Mouse (Mus musculus) hindbrain, embryonic 13.5 days (tissue): ENCODE results near the gene Gm7137. TPM values are rescaled to one million over a fixed set of nuclear protein-coding genes. Genes with fewer than 3 reads are reported as not detected.
"Not testable (repeated sequence)": the region's sequence is repeated elsewhere in the genome, so short reads cannot be mapped to it uniquely, and the experiment has no call there.

Experiments used
- ATAC-seq: fragments of 200-750 bp; cut with Nextera tagmentation; 2 replicates; pipeline ENCODE4 v1.8.0; 2017; ENCODE audit warnings: moderate TSS enrichment; ENCODE audit not compliant: low FRiP score
- H3K27ac ChIP-seq: fragments of 300-500 bp; sonication (generic); 2 replicates; pipeline ENCODE4 v1.5.1; 2015; ENCODE audit warnings: inconsistent platforms, mild to moderate bottlenecking, moderate library complexity
- H3K27me3 ChIP-seq: fragments of 300-500 bp; sonication (generic); 2 replicates; pipeline ENCODE4 v1.6.1; 2015; ENCODE audit warnings: mild to moderate bottlenecking, inconsistent platforms
- H3K36me3 ChIP-seq: fragments of 300-500 bp; sonication (generic); 2 replicates; pipeline ENCODE4 v1.6.1; 2015; ENCODE audit warnings: mild to moderate bottlenecking, inconsistent platforms
- H3K4me1 ChIP-seq: fragments of 300-500 bp; sonication (generic); replicated peaks from 2 replicates; pipeline ENCODE4 v1.6.1; 2015; ENCODE audit warnings: inconsistent platforms
- H3K4me2 ChIP-seq: fragments of 300-500 bp; sonication (generic); 2 replicates; pipeline ENCODE4 v1.6.1; 2015; ENCODE audit warnings: inconsistent platforms, mild to moderate bottlenecking, moderate library complexity
- H3K4me3 ChIP-seq: fragments of 300-500 bp; sonication (generic); 2 replicates; pipeline ENCODE4 v1.5.1; 2015; ENCODE audit warnings: mild to moderate bottlenecking, inconsistent platforms
- H3K9ac ChIP-seq: fragments of 300-500 bp; sonication (generic); 2 replicates; pipeline ENCODE4 v1.6.1; 2015; ENCODE audit warnings: mild to moderate bottlenecking, inconsistent platforms
- H3K9me3 ChIP-seq: fragments of 300-500 bp; sonication (generic); 2 replicates; pipeline ENCODE4 v1.6.1; 2016; ENCODE audit warnings: inconsistent platforms
- WGBS: fragments of 180-500 bp; shearing (Covaris S2); methylation state at CpG from one replicate; pipeline ENCODE4 v1.1.7; 2015; 5-methylcytosine and 5-hydroxymethylcytosine counted together
- polyA plus RNA-seq: library from polyadenylated mRNA; unstranded; fragments of >200 nt; fragmentation: Nextera tagmentation; extraction: Ambion mirVana; gene quantifications from 2 replicates; pipeline ENCODE4 v1.2.1, GENCODE M21; 2015

Gm7137 gene
- not detected in 2 replicates for polyA plus RNA-seq

DNA sequence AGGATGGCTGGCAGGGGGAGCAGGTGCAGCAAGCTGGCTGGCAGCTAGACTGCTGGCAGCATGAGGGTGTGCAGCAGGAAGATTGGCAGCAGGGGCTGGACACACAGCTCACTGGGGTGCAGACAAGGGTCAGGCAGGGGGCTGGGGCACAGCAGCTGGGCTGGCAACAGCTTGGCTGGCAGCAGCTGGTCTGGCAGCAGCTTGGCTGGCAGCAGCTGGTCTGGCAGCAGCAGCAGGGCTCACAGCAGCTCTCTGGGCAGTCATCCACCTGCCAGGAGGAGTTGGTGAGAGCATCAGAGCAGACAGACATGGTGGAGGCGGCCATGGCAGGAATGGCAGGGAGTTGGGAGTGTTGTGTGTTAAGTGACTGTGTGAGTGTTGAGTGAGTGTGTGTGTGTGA, at the start of gene Gm7137:
TSS of gene Gm7137 (minus strand) at position 325 of the 400 bp plus-strand sequence.
- not testable (repeated sequence) for H3K4me2 ChIP-seq, H3K4me3 ChIP-seq, H3K9ac ChIP-seq, H3K4me1 ChIP-seq, H3K36me3 ChIP-seq, H3K9me3 ChIP-seq, H3K27ac ChIP-seq, H3K27me3 ChIP-seq, ATAC-seq
- 80% methylated on average over 1 of the region's 1 CpGs for WGBS

DNA sequence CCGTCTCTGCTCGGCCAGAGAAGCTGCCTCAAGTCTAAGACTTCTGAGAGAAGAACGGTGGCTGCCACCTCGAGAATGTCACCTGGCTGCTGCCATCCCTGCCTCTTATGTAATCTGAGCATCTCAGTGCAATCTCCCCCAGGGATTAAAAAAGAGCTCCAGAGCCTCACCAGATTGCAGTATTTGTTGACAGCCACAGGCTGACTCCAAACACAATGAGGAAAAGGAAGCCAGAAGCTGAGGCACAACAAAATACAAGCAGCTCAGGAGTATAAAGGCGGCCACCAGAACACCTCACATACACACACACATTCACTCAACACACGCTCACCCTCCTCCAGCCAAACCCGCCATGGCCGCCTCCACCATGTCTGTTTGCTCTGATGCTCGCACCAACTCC, 47.6 kb upstream of the Gm7137 start, which contains the start of gene Krtap10-10:
TSS of gene Krtap10-10 (plus strand) at position 301 of the 400 bp plus-strand sequence.
- Histone ChIP-seq H3K4me1 (no peaks in the 10 kb centered on the region), H3K4me2 (no peak within 1 kb of the TSS), H3K4me3 (no peak within 1 kb of the TSS), H3K36me3 (no peaks in the 10 kb centered on the region), H3K27me3 (no peaks in the 10 kb centered on the region), H3K9ac (no peak within 1 kb of the TSS), H3K9me3 (no peaks in the 10 kb centered on the region), H3K27ac (no peak within 1 kb of the TSS)
- no peak for ATAC-seq
- 86% methylated on average over 9 of the region's 9 CpGs for WGBS

DNA sequence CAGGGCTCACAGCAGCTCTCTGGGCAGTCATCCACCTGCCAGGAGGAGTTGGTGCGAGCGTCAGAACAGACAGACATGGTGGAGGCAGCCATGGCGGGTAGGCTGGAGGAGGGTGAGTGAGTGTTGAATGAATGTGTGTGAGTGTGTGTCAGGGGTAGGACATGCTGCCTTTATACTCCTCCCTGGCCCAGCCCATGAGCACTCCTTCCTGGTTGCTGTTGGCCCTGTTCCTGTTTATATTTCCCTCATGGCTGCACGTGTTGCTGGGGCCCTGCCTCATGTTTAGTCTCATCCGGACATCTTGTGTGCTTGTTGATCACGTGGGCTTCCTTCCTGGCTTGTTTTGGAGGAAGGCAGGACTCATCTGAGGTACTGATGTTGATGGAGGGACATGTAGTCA, 39.0 kb upstream of the Gm7137 start, which contains the start of gene Krtap10-4:
TSS of gene Krtap10-4 (minus strand) at position 145 of the 400 bp plus-strand sequence.
- H3K36me3 ChIP-seq: no peaks in the 10 kb centered on the region
- H3K9me3 ChIP-seq: peaks cover 6% of the 10 kb centered on the region; the same call in 1 of the 2 replicates
- H3K4me3 ChIP-seq: no peak within 1 kb of the TSS
- H3K27ac ChIP-seq: no peak within 1 kb of the TSS
- H3K27me3 ChIP-seq: no peaks in the 10 kb centered on the region
- H3K4me2 ChIP-seq: no peak within 1 kb of the TSS
- H3K9ac ChIP-seq: no peak within 1 kb of the TSS
- ATAC-seq: no peak
- no peaks in the 10 kb centered on the region for H3K4me1 ChIP-seq
- 77% methylated on average over 6 of the region's 6 CpGs for WGBS

DNA sequence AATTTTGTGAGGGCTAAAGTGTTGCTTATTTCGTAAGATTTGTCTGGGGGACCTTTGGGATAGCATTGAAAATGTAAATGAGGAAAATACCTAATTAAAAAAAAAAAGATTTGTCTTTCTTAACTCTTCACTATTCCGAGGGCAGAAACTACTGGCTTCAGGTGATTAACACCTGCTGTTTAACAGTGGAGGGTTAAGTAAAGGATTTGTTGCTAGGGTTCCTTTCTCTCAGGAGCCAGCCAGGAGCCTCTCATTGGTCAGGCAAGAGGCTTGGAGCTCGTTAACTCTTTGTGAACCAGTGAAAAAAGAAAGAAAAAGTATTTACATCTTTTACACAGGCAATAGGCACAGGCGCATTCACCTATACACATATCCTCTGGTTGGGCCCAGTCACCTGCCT, 31.2 kb upstream of the Gm7137 start:
- Histone ChIP-seq H3K36me3 (no peaks in the 10 kb centered on the region), H3K27me3 (no peaks in the 10 kb centered on the region), H3K4me1 (0 out of 2 replicates have a peak, but pooled peaks cover under 1% of the 10 kb centered on the region), H3K27ac (no peak overlapping the region), H3K9ac (no peak overlapping the region; the same call in 1 of the 2 replicates), H3K4me2 (no peak overlapping the region), H3K9me3 (peaks cover 6% of the 10 kb centered on the region; the same call in 1 of the 2 replicates), H3K4me3 (no peak overlapping the region)
- 57% methylated on average over 4 of the region's 4 CpGs for WGBS
- no peak for ATAC-seq

DNA sequence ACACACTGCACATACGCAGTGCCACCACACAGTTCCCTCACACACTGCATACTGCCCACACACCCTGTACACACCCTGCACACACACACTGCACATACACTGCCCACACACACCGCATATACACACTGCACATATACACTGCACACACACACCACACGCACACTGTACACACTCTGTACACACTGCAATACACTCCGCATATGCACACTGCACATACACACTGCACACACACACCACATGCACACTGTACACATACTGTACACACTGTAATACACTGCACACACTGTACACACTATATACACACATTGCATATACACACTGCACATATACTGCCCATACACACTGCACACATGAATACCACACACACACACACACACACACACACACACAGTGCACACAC, 30.5 kb upstream of the Gm7137 start:
- Histone ChIP-seq H3K36me3 (no peaks in the 10 kb centered on the region), H3K4me2 (no peak overlapping the region), H3K27ac (no peak overlapping the region), H3K9me3 (no peaks in the 10 kb centered on the region), H3K27me3 (no peaks in the 10 kb centered on the region), H3K4me3 (no peak overlapping the region), H3K9ac (no peak overlapping the region), H3K4me1 (0 out of 2 replicates have a peak, but pooled peaks cover 3% of the 10 kb centered on the region)
- peak; percentile 66 for ATAC-seq
- WGBS: 98% methylated on average over 4 of the region's 4 CpGs

DNA sequence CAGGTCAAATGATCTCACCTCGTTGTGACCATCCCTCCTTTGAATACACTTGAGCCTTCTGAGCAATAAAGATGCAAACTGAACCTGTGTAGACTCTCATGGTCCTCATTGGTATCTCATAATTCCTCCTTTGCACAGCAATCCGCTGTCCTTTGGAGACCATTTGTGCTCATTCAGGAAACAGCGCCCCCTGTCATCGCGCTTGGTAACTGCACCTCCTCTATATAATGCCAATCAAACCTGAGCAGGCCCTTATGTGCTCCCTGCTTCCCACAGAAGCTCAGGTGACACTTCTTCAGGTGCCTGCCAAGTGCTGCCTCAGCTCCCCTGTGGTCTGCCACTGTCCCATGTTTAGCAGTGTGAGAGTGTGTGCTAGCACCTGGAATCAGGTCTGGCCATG, 27.5 kb upstream of the Gm7137 start:
- Histone ChIP-seq H3K9ac (no peak overlapping the region), H3K27ac (no peak overlapping the region), H3K27me3 (no peaks in the 10 kb centered on the region), H3K36me3 (no peaks in the 10 kb centered on the region), H3K4me3 (no peak overlapping the region), H3K9me3 (no peaks in the 10 kb centered on the region), H3K4me2 (no peak overlapping the region), H3K4me1 (0 out of 2 replicates have a peak, but pooled peaks cover 3% of the 10 kb centered on the region)
- ATAC-seq: no peak
- 32% methylated on average over 5 of the region's 5 CpGs for WGBS

DNA sequence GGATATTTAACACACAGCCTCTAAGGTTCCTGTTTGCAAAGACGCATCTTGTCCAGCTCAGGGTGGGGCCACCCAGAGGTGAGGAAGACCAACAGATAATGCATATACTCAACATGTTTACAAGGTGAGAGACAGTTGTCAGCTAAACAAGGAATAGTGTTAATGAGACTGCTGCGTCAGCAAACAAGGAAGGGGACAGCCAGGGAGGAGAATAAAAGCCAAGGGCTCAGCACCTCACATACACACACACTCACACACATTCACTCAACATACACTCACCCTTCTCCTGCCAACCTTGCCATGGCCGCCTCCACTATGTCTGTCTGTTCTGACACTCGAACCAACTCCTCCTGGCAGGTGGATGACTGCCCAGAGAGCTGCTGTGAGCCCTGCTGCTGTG, 26.4 kb upstream of the Gm7137 start, which contains the start of gene Gm2696:
TSS of gene Gm2696 (plus strand) at position 301 of the 400 bp plus-strand sequence.
- WGBS: 59% methylated on average over 4 of the region's 4 CpGs
- no peak for ATAC-seq

DNA sequence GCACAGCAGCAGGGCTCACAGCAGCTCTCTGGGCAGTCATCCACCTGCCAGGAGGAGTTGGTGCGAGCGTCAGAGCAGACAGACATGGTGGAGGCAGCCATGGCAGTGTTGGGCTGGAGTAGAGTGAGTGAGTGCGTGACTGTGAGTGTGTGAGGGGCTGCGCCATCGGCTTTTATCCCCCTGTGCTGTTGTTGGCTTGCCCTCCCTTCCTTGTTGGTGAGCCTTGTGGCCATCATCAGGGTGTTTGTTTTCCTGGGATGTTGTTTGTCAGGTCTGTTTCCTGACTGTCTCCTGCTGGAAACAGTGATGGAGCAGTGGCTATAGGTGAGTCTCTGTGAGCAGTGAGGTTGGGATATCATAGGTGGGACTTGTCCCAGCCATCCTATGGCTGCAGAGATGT, 23.7 kb upstream of the Gm7137 start, which contains the start of gene Gm9507:
TSS of gene Gm9507 (minus strand) at position 101 of the 400 bp plus-strand sequence.
- 0 out of 2 replicates have a peak, but pooled peaks cover 3% of the 10 kb centered on the region for H3K4me1 ChIP-seq
- WGBS: 74% methylated on average over 5 of the region's 5 CpGs
- no peaks in the 10 kb centered on the region for H3K36me3 ChIP-seq
- ATAC-seq: no peak
- no peaks in the 10 kb centered on the region for H3K27me3 ChIP-seq
- no peaks in the 10 kb centered on the region; the same call in 1 of the 2 replicates for H3K9me3 ChIP-seq
- H3K9ac ChIP-seq: no peak within 1 kb of the TSS
- no peak within 1 kb of the TSS for H3K27ac ChIP-seq
- H3K4me2 ChIP-seq: no peak within 1 kb of the TSS
- no peak within 1 kb of the TSS for H3K4me3 ChIP-seq

More for the DNA sequence above, 26.4 kb upstream of the Gm7137 start, which contains the start of gene Gm2696:
- 0 out of 2 replicates have a peak, but pooled peaks cover 3% of the 10 kb centered on the region for H3K4me1 ChIP-seq
- no peak within 1 kb of the TSS for H3K27ac ChIP-seq
- no peaks in the 10 kb centered on the region for H3K9me3 ChIP-seq
- H3K9ac ChIP-seq: no peak within 1 kb of the TSS
- no peaks in the 10 kb centered on the region for H3K36me3 ChIP-seq
- H3K4me3 ChIP-seq: no peak within 1 kb of the TSS
- no peaks in the 10 kb centered on the region for H3K27me3 ChIP-seq
- H3K4me2 ChIP-seq: no peak within 1 kb of the TSS

DNA sequence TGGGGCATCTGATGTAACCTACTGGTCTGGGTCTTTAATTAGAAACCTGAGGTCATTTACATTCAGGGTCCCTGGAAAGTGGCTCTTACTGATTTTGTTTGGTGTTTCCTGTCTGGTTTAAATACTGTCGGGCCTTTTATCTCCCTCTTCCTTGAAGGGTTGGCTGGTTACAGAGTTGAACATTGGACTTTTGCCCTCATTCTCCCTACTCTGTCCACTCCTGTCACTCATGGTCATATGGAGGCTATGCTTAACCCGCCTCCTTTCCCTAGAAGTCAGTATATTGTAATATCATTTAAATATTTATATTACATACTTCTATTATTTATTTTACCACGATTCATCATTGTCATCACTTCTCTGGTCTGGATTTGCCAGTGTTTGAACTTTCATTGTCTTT, 16.1 kb upstream of the Gm7137 start:
- Histone ChIP-seq H3K4me2 (no peak overlapping the region), H3K36me3 (no peaks in the 10 kb centered on the region), H3K9ac (no peak overlapping the region), H3K4me3 (no peak overlapping the region), H3K27me3 (no peaks in the 10 kb centered on the region), H3K27ac (no peak overlapping the region), H3K4me1 (no peaks in the 10 kb centered on the region), H3K9me3 (no peaks in the 10 kb centered on the region; the same call in 1 of the 2 replicates)
- WGBS: 87% methylated on average over 3 of the region's 3 CpGs
- no peak for ATAC-seq

DNA sequence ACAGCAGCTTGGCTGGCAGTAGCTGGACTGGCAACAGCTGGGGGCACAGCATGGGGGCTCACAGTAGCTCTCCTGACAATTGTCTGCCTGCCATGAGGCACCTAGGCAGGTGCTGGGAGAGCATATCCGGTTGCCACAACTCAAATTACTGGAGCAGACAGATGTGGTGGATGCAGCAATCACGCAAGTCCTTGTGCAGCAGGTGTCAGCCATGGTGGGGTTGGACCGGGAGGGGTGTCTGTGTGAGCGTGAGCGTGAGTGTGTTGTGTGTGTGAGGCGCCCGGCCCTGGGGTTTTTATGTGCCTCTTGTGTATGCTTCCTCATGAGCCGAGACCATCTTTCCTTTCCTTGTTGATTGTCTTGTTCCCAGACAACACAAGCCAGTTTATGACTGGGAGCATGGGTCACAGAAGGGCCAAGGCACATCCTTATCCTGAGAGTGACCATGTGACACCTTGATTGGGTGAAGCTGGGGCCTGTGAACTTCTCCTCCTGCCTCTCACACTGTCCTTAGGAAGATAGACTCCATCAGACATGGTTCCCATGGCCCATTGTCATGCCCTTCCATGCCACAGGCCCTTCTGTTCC, 11.0 kb upstream of the Gm7137 start, which contains the start of gene Gm19668:
TSS of gene Gm19668 (minus strand) at position 213 of the 588 bp plus-strand sequence.
- H3K27ac ChIP-seq: no peak within 1 kb of the TSS
- peaks cover 10% of the 10 kb centered on the region; the same call in 1 of the 2 replicates for H3K4me1 ChIP-seq
- H3K4me3 ChIP-seq: no peak within 1 kb of the TSS
- no peaks in the 10 kb centered on the region for H3K9me3 ChIP-seq
- ATAC-seq: no peak
- WGBS: 63% methylated on average over 8 of the region's 8 CpGs
- no peak within 1 kb of the TSS for H3K9ac ChIP-seq
- no peaks in the 10 kb centered on the region for H3K36me3 ChIP-seq
- H3K27me3 ChIP-seq: no peaks in the 10 kb centered on the region
- H3K4me2 ChIP-seq: no peak within 1 kb of the TSS

DNA sequence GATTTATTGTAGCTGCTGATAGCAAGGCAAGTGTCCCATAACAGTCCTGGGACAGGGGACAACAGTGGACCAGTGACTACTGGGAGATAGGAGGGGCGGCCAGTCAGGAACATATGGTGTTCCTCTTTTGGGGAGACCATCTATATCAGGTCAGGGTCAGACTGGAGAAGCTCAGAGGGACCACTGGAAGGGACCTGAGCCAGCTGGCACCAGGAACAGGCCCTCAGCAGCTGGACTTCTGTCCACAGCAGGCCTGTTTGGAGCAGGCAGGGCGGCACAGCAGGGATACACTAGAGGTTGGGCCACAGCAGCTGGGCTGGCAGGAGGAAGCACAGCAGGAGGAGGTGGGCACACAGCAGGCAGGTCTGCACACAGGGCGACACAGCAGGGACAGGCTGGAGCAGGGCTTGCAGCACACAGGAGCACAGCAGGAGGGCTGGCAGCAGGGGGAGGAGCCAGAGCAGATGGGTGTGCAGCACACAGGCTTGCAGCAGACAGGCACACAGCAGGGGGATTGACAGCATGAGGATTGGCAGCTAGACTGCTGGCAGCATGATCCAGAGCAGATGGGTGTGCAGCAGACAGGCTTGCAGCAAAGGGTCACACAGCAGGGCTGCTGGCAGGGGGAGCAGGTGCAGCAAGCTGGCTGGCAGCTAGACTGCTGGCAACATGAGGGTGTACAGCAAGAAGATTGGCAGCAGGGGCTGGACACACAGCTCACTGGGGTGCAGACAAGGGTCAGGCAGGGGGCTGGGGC, 10.3 kb upstream of the Gm7137 start:
- not testable (repeated sequence) for H3K9ac ChIP-seq, ATAC-seq, H3K4me3 ChIP-seq, H3K4me2 ChIP-seq, H3K9me3 ChIP-seq, H3K36me3 ChIP-seq, H3K27ac ChIP-seq, H3K27me3 ChIP-seq
- peaks cover 10% of the 10 kb centered on the region; the same call in 1 of the 2 replicates for H3K4me1 ChIP-seq
- 30% methylated on average over 3 of the region's 3 CpGs for WGBS

DNA sequence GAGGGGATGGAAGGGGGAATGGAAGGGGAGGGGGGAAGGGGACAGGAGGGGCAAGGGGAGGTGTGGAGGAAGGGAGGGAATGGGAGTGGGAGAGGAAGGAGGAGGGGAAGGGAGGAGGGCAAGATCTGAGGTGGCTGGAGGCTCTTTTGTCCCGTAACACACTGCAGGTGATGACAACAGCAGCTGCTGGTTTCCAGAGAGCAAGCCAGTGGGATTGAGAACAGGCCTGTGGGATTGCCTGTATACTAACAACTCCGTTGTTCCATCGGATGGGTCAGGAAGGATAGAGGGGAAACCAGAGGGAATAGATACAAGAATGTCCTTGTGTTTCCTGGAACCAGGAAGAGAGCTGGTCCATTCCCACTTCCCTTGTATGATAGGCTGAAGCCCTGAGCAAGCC, 9.7 kb upstream of the Gm7137 start:
- no peaks in the 10 kb centered on the region for H3K36me3 ChIP-seq
- 13% methylated on average over 3 of the region's 3 CpGs for WGBS
- H3K4me1 ChIP-seq: peaks cover 10% of the 10 kb centered on the region; the same call in 1 of the 2 replicates
- H3K4me3 ChIP-seq: no peak overlapping the region
- H3K4me2 ChIP-seq: no peak overlapping the region
- no peaks in the 10 kb centered on the region for H3K9me3 ChIP-seq
- no peak for ATAC-seq
- H3K27me3 ChIP-seq: no peaks in the 10 kb centered on the region
- H3K27ac ChIP-seq: no peak overlapping the region
- no peak overlapping the region for H3K9ac ChIP-seq
